Mouse (Mus musculus) cerebellum, postnatal 4 days (tissue): Measurements from ENCODE around the gene Acadl.

Source experiments
- DNase-seq, 2 experiments: peaks; one replicate each; pipeline ENCODE4 v3.0.0; 2022; ENCODE audit warnings: low spot score in 2 of 2, mixed read lengths in 1 of 2

Acadl gene

GRCm38 (mm10) chr1:66781027-66781426 lies 82.0 kb downstream of the Acadl start:
- DNase-seq: no peak
